Mouse (Mus musculus) lung, embryonic 14.5 days (tissue): ENCODE measurements around the gene Mybbp1a. TPM values are rescaled to one million over a fixed set of nuclear protein-coding genes. Genes with fewer than 3 reads are reported as not detected.

Experiments used
- ATAC-seq: fragments of 200-750 bp; cut with Nextera tagmentation; 2 replicates; pipeline ENCODE4 v1.8.0; 2017; ENCODE audit warnings: mild to moderate bottlenecking, moderate TSS enrichment, moderate library complexity; ENCODE audit not compliant: insufficient read depth
- DNase-seq: peaks from one replicate; pipeline ENCODE4 v3.0.0-alpha.2; 2015
- H3K27ac ChIP-seq: fragments of 300-500 bp; sonication (generic); 2 replicates; pipeline ENCODE4 v1.5.1; 2014; ENCODE audit warnings: low read depth, mild to moderate bottlenecking, moderate library complexity
- H3K27me3 ChIP-seq: fragments of 300-500 bp; sonication (generic); 2 replicates; pipeline ENCODE4 v1.6.1; 2014; ENCODE audit warnings: low read length, control low read depth; ENCODE audit not compliant: insufficient read depth
- H3K36me3 ChIP-seq: fragments of 300-500 bp; sonication (generic); 2 replicates; pipeline ENCODE4 v1.6.1; 2014; ENCODE audit warnings: control low read depth; ENCODE audit not compliant: insufficient read depth
- H3K4me1 ChIP-seq: fragments of 300-500 bp; sonication (generic); 2 replicates; pipeline ENCODE4 v1.6.1; 2014; ENCODE audit warnings: antibody characterized with exemption, control low read depth; ENCODE audit not compliant: insufficient read depth
- H3K4me2 ChIP-seq: fragments of 300-500 bp; sonication (generic); 2 replicates; pipeline ENCODE4 v1.6.1; 2014; ENCODE audit warnings: mild to moderate bottlenecking
- H3K4me3 ChIP-seq: fragments of 300-500 bp; sonication (generic); 2 replicates; pipeline ENCODE4 v1.5.1; 2014; ENCODE audit warnings: low read depth, low read length
- H3K9ac ChIP-seq: fragments of 300-500 bp; sonication (generic); 2 replicates; pipeline ENCODE4 v1.6.1; 2014
- H3K9me3 ChIP-seq: fragments of 300-500 bp; sonication (generic); 2 replicates; pipeline ENCODE4 v1.6.1; 2016; ENCODE audit warnings: low read depth, low read length, control low read depth
- CTCF ChIP-seq: IDR thresholded peaks from 2 replicates; pipeline ENCODE4 v1.5.1; 2016; ENCODE audit warnings: antibody characterized with exemption, low read depth
- WGBS: fragments of 180-500 bp; shearing (Covaris S2); extraction: QIAGEN DNeasy Blood & Tissue Kit; methylation state at CpG from one replicate; pipeline ENCODE4 v1.1.7; 2014; 5-methylcytosine and 5-hydroxymethylcytosine counted together
- polyA plus RNA-seq: library from polyadenylated mRNA; unstranded; fragments of >200 nt; fragmentation: Nextera tagmentation; extraction: Ambion mirVana; gene quantifications from 2 replicates; pipeline ENCODE4 v1.2.1, GENCODE M21; 2014

The Mybbp1a gene
- polyA plus RNA-seq = 157 and 161 TPM in 2 replicates

DNA sequence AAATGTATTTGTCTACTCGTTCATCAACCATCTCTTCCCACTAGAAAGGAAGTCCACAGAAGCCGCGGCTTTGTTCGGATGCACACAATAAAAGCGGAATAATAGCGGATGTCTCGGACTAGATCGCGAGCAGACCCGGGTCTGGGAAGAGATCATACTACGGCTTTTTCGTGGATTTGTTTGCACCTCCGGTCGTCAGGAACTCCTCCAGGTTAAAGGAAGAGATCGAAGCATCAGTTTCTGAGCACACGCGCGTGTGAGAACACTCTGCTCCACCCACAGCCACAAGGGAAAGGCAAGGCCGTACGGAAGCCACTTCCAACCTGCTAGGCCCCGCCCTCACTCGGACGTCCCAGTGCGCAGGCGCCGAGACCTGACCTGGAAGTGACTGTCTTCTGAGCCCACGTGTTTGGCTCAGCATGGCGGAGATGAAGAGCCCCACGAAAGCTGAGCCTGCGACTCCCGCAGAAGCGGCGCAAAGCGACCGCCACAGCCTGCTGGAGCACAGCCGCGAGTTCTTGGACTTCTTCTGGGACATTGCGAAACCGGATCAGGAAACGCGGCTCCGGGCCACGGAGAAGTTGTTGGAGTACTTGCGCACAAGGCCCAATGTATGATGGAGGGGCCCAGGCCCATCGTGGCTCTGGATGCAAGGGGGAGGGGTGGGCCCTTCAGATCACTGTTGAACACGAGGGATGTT lies at the start of gene Mybbp1a:
Gene Mybbp1a (plus strand): TSS at position 391 of the 700 bp plus-strand sequence.
- Histone ChIP-seq H3K4me1 (peaks cover 5% of the 10 kb centered on the region; the same call in 1 of the 2 replicates), H3K27ac (peak within 1 kb of the TSS; percentile 92), H3K9me3 (no peaks in the 10 kb centered on the region), H3K9ac (peak within 1 kb of the TSS; percentile 89), H3K4me2 (peak within 1 kb of the TSS; percentile 96), H3K27me3 (no peaks in the 10 kb centered on the region), H3K4me3 (peak within 1 kb of the TSS; percentile 92), H3K36me3 (peaks cover 40% of the 10 kb centered on the region)
- TF ChIP-seq CTCF = no peak
- peak; percentile 99 for DNase-seq
- ATAC-seq = peak; percentile 91
- WGBS = under 1% methylated on average over 46 of the region's 46 CpGs

DNA sequence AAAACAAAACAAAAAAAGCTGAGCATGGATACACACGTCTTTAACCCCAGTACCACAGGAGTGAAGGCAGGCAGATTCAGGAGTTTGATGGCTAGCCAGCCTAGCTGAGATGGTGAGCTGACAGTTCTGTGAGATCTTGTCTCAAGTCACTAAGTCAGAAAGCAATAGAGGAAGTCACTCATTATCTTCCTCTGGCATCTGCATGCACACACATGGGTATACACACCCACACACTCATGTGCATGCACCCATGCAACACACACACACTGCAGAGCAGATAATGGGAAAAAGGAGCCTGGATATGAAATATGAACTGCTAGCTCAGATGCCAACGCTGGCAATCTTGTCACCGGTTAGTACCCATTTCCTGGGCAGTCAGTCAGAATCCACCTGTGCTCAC lies 47.9 kb upstream of the Mybbp1a start:
- H3K36me3 ChIP-seq = peaks cover 91% of the 10 kb centered on the region
- H3K9me3 ChIP-seq = no peaks in the 10 kb centered on the region

DNA sequence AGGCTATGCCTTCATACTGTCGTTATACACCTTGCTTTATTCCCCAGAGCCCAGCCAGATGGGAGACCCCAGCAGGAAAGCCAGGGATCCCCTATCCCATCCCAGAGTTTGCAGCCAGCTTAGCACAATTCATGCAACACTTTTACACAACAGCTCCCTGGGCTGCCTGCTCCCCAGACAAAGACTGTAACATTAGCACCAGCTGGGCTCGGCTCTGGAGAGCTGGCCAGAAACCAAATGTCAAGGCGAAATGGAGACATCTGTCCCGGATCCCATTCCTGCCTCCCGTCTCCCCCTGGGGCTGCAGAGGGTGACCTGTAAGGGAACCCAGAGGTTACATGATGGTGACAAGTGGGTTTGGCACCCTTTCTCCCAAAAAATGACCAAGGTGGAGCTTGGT lies 47.5 kb upstream of the Mybbp1a start:
- peaks cover 90% of the 10 kb centered on the region for H3K36me3 ChIP-seq
- DNase-seq = peak; percentile 92
- H3K4me2 ChIP-seq = peak overlapping the region; percentile 12; the same call in 1 of the 2 replicates
- H3K27ac ChIP-seq = peak overlapping the region; percentile 80
- H3K27me3 ChIP-seq = no peaks in the 10 kb centered on the region
- 30% methylated on average over 5 of the region's 5 CpGs for WGBS
- no peak for TF ChIP-seq CTCF
- H3K9me3 ChIP-seq = no peaks in the 10 kb centered on the region
- H3K9ac ChIP-seq = no peak overlapping the region
- ATAC-seq = peak; percentile 14; the same call in 1 of the 2 replicates
- peaks cover 52% of the 10 kb centered on the region for H3K4me1 ChIP-seq
- no peak overlapping the region for H3K4me3 ChIP-seq

More for the DNA sequence above, 47.9 kb upstream of the Mybbp1a start:
- no peak for DNase-seq
- H3K27ac ChIP-seq = peak overlapping the region; percentile 80
- H3K9ac ChIP-seq = no peak overlapping the region
- no peak overlapping the region for H3K4me3 ChIP-seq
- no peak for TF ChIP-seq CTCF
- H3K27me3 ChIP-seq = no peaks in the 10 kb centered on the region
- no peak for ATAC-seq
- H3K4me1 ChIP-seq = peaks cover 52% of the 10 kb centered on the region
- 48% methylated on average over 3 of the region's 3 CpGs for WGBS
- peak overlapping the region; percentile 12; the same call in 1 of the 2 replicates for H3K4me2 ChIP-seq

DNA sequence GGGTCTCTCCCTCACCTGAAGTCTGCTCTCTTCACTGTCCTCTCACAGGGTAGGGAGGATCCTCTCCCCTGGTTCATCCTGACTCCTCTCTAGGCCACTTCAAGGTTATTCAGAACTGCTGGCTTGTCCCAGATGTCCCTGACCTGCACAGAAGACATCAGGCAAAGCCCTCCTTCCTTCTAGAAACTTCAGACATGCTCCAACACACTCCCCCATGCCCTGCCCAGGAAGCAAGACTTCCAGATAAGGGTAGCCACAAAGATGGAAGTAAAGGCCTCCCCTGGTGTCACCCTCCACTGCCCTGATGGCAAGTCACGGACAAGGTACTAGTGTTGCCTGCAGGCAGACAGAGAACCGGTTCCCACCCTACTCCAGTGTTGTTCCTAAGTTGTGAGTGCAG lies 46.5 kb upstream of the Mybbp1a start:
- no peak for TF ChIP-seq CTCF
- no peaks in the 10 kb centered on the region for H3K27me3 ChIP-seq
- H3K36me3 ChIP-seq = peaks cover 91% of the 10 kb centered on the region
- H3K9ac ChIP-seq = no peak overlapping the region
- 71% methylated on average over 2 of the region's 2 CpGs for WGBS
- peaks cover 45% of the 10 kb centered on the region for H3K4me1 ChIP-seq
- ATAC-seq (no peak), DNase-seq (no peak)
- H3K27ac ChIP-seq = peak overlapping the region; percentile 39; the same call in 1 of the 2 replicates
- no peak overlapping the region for H3K4me2 ChIP-seq
- no peaks in the 10 kb centered on the region for H3K9me3 ChIP-seq
- no peak overlapping the region for H3K4me3 ChIP-seq

DNA sequence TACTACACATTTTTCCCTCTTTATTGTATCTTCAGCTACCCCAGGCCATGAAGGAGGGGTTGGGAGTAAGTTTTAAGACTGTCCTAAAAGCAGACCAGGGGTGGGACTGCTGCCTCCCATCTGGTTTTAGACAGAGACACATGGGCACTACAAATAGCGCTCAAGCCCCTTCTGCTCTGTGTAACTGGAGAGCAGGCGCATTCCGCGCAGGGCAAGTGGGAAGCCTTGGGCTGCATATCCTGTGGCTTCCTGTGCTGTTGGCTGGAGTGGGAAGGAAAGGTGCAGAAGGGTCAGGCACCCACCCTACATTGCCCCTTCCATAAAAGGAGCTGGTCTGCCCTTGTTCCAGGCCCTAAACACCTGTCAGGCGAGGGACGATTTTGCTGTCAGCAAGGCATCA lies 45.5 kb upstream of the Mybbp1a start:
- no peaks in the 10 kb centered on the region for H3K9me3 ChIP-seq
- peaks cover 45% of the 10 kb centered on the region for H3K4me1 ChIP-seq
- peaks cover 91% of the 10 kb centered on the region for H3K36me3 ChIP-seq
- ATAC-seq (no peak), DNase-seq (peak; percentile 36)
- H3K9ac ChIP-seq = no peak overlapping the region
- H3K27me3 ChIP-seq = no peaks in the 10 kb centered on the region
- no peak overlapping the region; the same call in 1 of the 2 replicates for H3K4me2 ChIP-seq
- no peak overlapping the region for H3K4me3 ChIP-seq
- TF ChIP-seq CTCF = no peak
- peak overlapping the region; percentile 87 for H3K27ac ChIP-seq
- 36% methylated on average over 6 of the region's 6 CpGs for WGBS

DNA sequence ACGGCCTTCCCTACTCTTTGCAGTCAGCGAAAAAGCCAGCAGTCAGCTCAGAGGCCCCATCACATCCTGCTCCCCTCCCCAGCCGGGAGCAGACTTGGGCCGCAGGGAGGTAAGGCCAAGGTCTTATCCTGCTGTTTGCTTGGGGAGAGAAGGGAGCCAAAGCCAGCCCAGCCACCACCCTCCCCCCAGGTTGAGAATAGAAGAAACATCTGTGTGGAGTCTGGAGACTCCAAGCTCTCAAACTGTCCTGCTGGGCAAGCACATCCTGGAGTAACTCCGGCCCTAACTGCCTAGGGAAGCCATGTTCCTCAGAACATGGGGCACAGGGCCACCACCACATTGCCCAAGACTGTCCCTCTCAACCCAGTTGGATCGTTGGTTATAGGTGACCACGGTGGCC lies 44.5 kb upstream of the Mybbp1a start:
- no peak overlapping the region for H3K9ac ChIP-seq
- H3K36me3 ChIP-seq = peaks cover 90% of the 10 kb centered on the region

DNA sequence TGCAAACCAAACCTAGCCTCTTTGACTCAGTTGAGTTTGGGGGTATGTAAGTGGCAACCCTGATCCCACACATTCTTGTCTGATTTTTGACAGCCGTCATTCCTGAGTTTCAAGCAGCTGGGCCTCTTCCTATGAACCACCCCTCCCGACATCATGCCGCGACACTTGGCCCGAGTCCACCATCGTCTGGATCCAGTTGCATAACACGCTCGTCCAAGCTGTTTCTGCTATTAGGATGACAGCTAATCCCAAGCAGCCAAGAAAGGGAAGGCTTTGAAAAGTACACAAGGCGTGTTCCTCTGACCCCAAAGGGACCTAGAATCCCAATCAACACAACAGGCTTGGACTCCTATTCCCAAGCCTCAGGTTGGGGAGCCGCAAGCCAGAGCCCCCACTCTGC lies 44.1 kb upstream of the Mybbp1a start:
- H3K36me3 ChIP-seq = peaks cover 89% of the 10 kb centered on the region
- peak overlapping the region; percentile 92 for H3K27ac ChIP-seq
- ATAC-seq (peak; percentile 79), DNase-seq (peak; percentile 98)
- no peaks in the 10 kb centered on the region for H3K27me3 ChIP-seq
- WGBS = 24% methylated on average over 10 of the region's 10 CpGs
- H3K4me1 ChIP-seq = peaks cover 45% of the 10 kb centered on the region
- TF ChIP-seq CTCF = no peak
- no peak overlapping the region for H3K4me3 ChIP-seq
- no peaks in the 10 kb centered on the region for H3K9me3 ChIP-seq
- peak overlapping the region; percentile 40 for H3K4me2 ChIP-seq
- no peak overlapping the region for H3K9ac ChIP-seq

More for the DNA sequence above, 44.5 kb upstream of the Mybbp1a start:
- H3K4me2 ChIP-seq = peak overlapping the region; percentile 40
- ATAC-seq (peak; percentile 82), DNase-seq (peak; percentile 87)
- H3K27ac ChIP-seq = peak overlapping the region; percentile 87
- peaks cover 45% of the 10 kb centered on the region for H3K4me1 ChIP-seq
- H3K4me3 ChIP-seq = no peak overlapping the region
- H3K9me3 ChIP-seq = no peaks in the 10 kb centered on the region
- H3K27me3 ChIP-seq = no peaks in the 10 kb centered on the region
- no peak for TF ChIP-seq CTCF
- 35% methylated on average over 7 of the region's 7 CpGs for WGBS
